Mouse (Mus musculus): Measurements from ENCODE around the gene Tnk1.
"Not testable (repeated sequence)": the region's sequence is repeated elsewhere in the genome, so short reads cannot be mapped to it uniquely, and the experiment has no call there.

Tnk1 gene

GRCm38 (mm10) chr11:69878399-69878798, 19.9 kb upstream of the Tnk1 start:
- no peak for DNase-seq

DNA sequence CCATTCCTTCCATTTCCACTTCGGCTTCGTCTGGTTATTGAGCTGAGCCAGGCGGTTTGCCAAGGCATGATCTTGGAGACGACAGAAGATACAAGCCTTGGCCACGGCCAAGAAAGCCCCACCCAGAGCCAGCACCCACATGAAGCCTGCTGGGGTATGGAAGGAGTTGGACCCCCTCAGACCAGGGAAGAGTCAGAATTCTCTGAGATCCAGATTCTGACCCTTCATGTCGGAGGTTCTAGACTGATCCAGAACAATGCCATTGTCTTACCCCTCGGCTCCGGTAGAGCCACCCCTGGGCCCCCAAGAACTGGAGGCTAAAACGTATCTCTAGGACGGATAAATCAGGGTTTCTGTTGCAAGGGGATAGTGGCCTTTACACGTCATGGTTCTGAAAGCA, 19.3 kb upstream of the Tnk1 start, which contains the start of gene Tmem95:
Tmem95 (minus strand) TSS at position 141 of the 400 bp plus-strand sequence.
- DNase-seq = no peak

GRCm38 (mm10) chr11:69876867-69877266, 18.3 kb upstream of the Tnk1 start:
- DNase-seq = peak; percentile 95

DNA sequence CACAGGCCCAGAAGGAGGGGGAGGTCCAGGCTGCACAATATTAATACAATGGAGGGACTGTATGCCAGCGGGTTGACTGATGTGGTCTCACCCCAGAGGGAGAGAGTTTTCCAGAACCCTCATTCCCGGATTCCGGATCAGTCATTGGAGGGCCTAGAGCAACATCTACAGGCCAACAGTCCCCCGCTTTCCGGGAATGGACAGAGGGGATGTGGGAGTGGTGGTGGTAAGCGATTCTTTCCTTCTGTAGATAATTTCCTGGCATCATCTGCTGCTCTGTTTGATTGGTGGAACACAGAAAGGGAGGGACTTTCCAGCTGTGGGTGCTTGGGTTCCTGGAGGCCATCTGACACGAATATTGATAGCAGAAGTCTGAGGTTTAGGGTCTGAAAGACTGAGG, 17.7 kb upstream of the Tnk1 start:
- peak; percentile 16 for DNase-seq

GRCm38 (mm10) chr11:69872451-69872850, 13.9 kb upstream of the Tnk1 start:
- no peak for DNase-seq

DNA sequence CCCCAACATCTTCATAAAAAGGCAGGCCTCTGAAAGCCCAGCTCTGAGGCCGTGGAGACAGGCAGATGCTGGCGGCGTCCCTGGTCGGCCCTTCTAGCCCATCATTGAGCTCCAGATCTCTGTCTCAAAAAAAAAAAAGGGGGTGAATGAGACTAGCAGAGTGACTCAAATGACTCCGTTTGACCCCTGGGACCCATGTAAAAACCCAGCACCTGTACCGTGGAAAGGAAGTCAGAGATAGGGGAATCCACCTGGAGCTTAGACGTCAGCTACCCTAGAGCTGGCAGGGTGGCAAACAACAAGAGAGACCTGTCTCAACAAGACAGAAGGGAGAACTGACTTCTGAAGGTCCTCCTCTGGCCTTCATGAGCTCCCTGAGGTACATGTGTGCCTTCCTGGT, 13.3 kb upstream of the Tnk1 start:
- DNase-seq = no peak

DNA sequence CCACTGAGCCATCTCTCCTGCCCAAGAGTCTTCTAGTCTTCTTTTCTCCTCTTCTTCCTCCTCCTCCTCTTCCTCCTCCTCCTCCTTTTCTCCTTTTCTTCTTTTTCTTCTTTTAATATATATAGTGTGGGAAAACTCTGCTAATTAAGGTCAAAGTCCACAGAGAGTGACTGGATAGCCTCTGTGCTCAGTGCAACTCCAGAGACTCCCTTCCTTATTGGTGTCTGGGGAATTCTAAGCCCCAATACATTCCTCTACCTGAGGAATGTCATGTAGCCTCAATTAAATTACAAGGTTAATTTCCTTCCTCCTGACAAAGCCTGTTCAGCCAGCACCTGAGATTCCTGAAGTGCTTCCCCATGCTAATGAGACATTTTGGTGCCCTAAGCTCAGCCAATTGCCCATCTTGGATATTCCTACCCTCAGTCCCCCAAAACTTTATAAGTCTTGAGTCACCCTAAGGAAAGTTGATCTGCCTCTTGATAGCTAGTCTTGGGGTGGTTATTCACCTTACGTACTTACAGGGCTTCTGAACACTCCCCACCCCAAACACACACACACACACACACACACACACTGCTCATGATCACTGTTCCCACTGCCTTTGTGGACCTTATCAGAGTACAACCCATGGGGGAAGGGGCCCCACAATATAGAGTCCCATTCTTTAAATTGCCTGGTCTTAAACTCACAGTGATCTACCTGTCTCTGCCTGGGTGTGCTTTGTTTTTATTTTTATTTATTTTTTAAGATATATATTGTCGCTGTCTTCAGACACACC, 11.9 kb upstream of the Tnk1 start:
- DNase-seq = no peak

DNA sequence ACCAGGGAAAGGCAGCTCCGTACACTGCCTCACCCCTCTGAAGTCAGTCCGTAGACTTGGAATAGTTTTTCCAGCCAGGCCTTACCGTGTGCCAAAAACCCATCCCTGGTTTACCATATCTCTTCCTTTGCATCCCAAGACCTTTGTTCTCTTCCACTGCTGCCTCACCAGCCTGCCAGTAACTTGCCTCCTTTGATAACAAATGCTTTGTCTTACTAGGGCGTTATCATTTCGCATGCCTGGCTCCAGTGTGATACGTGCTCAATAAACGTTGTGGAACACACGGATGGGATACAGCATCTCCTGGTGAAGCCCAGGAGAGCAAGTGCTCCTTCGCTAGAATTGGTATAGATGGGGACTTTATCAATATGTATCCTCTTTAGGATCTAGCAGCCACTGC, 8.8 kb upstream of the Tnk1 start:
- DNase-seq = no peak

DNA sequence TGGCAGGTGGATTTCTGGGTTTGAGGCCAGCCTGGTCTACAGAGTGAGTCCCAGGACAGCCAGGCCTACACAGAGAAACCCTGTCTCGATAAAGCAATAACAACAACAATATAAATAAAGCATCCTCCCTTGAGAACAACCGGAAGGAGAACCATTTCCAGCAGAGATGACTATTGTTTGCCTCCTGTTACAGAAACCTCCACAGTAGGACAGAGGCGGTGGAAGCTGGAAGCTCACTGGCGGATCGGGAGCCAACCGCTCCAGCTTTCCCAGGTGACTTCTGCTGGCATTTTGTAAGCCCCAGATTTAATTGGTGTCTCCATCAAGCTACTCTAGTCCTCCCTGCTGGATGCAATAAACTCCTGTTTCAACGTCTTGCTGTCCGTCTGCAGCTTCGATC, 7.0 kb upstream of the Tnk1 start:
- no peak for DNase-seq

- no peak for DNase-seq
These were observed 5.8 kb upstream of the Tnk1 start for GRCm38 (mm10) chr11:69864138-69864860.

DNA sequence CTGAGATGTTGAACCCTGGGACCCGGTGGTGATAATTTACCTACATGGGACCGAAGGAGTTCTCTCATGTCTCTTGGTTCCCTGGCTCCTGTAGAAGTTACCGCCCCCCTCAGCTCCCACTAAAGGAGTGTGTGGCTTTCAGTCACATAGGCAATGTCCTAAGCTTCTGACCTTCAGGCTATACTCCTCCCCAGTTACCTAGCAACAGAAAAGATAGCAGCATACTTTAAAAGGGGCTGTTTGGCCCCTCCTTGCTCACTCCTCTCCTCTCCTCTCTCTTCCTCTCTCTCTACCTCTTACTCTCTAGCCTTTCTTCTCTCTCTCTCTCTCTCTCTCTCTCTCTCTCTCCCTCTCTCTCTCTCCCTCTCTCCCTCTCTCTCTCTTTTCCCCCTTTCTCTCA, 5.2 kb upstream of the Tnk1 start:
- not testable (repeated sequence) for DNase-seq

DNA sequence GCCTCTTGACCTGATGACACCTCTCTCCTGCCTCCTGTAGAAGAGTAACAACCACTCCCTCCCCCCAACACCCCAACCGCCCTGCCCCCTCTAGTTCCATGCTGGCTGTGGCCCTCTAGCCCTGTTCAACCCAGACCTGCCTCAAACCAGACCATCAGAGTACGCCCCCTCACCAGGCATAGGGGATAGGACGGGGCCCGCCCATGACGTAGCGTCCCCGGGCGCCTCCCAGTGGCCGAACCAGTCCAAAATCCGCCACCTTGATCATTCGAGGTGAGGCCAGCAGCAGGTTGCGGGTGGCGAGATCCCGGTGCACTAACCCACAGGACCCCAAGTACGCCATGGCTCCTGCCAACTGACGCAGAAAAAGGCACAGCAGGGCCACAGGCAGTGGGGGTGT, 3.2 kb downstream of the Tnk1 start:
- DNase-seq = peak; percentile 78

DNA sequence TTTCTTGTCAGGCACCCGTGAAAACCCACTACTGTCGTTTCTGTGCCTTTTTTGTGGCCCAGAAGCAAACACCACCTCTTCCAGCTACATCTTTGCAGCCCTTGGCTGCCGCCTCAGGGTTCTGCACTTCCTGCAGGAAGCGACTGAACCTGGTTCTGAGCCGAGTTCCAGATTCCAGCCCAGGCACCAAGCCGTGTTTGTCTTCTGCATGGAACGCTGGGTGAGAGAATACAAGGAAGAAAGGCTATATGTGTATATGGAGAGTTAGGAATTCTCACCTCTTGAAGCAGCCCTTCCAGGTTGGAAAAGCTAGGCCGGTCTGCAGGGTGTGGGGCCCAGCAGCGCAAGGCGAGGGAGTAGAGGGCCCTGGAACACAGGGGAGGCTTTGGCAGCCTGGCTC, 3.9 kb downstream of the Tnk1 start:
- no peak for DNase-seq

- DNase-seq = peak; percentile 33
These were observed 4.5 kb downstream of the Tnk1 start for GRCm38 (mm10) chr11:69853994-69854393.

GRCm38 (mm10) chr11:69850754-69851153, 7.8 kb downstream of the Tnk1 start:
- DNase-seq = peak; percentile 67

DNA sequence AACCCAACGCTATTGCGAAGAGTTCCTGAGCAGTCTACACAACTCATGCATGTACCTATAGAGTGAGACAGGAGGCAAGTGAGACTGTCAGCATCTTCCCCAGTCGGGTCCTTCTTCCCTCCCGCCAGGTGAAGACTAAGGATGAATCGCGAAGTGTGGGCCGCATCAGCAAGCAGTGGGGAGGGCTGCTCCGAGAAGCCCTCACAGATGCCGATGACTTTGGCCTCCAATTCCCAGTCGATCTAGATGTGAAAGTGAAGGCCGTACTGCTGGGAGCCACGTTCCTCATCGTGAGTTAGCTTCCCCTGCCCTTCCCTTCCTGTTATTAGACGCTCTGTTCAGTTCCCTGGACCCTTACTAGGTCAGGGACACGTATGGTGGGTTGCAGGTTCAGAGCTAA, 8.6 kb downstream of the Tnk1 start:
- DNase-seq = no peak

GRCm38 (mm10) chr11:69849128-69849527, 9.4 kb downstream of the Tnk1 start:
- DNase-seq = peak; percentile 18

DNA sequence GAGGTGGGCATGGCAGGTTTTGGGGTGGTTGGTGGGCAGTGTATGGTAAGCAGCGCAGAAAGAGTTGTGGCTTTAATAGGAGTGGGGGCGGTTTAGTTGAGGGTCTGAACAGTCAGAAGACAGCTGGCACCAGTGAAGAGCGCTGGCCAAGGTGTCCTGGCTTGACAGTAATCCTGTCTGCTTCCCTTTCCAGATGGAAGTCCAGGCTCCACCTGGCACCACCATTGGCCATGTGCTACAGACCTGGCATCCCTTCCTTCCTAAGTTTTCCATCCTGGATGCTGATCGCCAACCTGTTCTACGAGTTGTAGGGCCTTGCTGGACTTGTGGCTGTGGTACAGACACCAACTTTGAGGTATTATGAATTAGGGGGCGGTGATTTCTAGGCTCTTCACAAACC, 10.5 kb downstream of the Tnk1 start:
- DNase-seq = no peak

GRCm38 (mm10) chr11:69846738-69847688, 11.5 kb downstream of the Tnk1 start:
- DNase-seq = peak; percentile 49

GRCm38 (mm10) chr11:69846198-69846680, 12.3 kb downstream of the Tnk1 start, which contains the start of gene Plscr3:
TSS of gene Plscr3 (plus strand) at chr11:69846376.
- peak; percentile 95 for DNase-seq

DNA sequence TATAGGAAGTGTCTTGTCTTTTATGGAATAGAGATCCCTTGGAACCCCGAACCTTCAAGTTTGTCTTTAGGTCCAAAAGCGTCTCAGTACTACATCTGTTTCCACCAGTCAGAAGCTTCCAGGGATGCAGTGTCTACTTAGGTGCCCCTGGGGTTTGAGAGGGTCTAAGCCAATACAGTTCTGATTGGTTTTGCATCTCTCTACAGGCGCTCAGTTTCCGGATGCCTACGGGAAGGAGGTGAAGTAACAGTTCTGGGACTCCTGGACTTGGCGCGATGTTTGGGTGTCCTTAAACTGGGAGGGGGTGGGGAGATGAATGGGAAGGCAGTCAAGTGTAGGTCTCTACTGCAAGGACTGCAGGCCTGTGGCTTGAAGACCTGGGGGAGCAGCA, 19.8 kb downstream of the Tnk1 start:
- DNase-seq = peak; percentile 33

DNA sequence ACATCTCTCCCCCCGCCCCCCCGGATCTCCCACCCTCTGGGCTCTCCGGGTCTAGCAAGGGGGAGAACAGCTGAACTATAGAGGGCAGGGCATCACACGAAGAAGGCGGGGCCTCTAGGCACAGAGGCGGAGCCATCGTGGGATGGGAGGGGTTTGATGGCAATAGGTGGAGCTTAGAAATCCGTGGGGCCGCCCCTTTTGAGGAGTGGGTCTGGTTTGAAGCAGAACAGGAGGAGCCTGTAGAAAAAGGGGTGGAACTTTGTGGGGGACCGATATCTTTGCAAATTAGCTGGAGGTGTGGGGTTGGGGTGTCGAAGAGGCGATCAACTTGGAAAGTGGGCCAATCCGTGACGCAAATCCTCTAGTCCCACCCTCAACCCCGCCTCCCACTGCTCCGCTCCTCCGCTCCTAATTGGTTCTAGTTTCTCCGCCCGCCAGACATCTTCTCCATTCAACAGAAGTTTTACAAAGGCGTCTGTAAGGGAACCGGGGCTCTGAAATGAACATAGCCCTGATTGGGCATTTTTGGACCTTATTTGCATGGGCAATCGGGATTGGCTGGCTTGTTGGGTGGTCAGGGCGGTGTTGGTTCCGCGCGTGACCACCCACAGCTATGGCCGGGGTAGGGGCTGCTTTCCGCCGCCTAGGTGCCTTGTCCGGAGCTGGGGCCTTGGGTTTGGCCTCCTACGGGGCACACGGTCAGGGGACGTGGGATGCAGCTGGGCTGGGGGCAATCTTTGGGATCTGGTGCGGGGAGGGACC, 20.4 kb downstream of the Tnk1 start, which contains the start of gene Tmem256:
Tmem256 (plus strand) TSS at position 563 of the 762 bp plus-strand sequence.
- peak; percentile 92 for DNase-seq
